Mouse (Mus musculus) stomach, embryonic 14.5 days (tissue): ENCODE results near the gene Ephb1. TPM values are rescaled to one million over a fixed set of nuclear protein-coding genes. Genes with fewer than 3 reads are reported as not detected.

ENCODE experiments used
- ATAC-seq: fragments of 200-750 bp; cut with Nextera tagmentation; 2 replicates; pipeline ENCODE4 v1.8.0; 2017; ENCODE audit warnings: low read depth, moderate TSS enrichment; ENCODE audit not compliant: insufficient number of reproducible peaks, insufficient read depth, low FRiP score
- H3K27ac ChIP-seq: fragments of 300-500 bp; sonication (generic); 2 replicates; pipeline ENCODE4 v1.5.1; 2014; ENCODE audit warnings: mild to moderate bottlenecking, low read length, moderate library complexity, mixed read lengths
- H3K27me3 ChIP-seq: fragments of 300-500 bp; sonication (generic); 2 replicates; pipeline ENCODE4 v1.6.1; 2014; ENCODE audit warnings: low read length, control low read depth, mixed read lengths; ENCODE audit not compliant: control insufficient read depth, insufficient read depth
- H3K36me3 ChIP-seq: fragments of 300-500 bp; sonication (generic); 2 replicates; pipeline ENCODE4 v1.6.1; 2014; ENCODE audit warnings: mild to moderate bottlenecking, control low read depth, low read length, moderate library complexity, mixed read lengths; ENCODE audit not compliant: control insufficient read depth, insufficient read depth
- H3K4me1 ChIP-seq: fragments of 300-500 bp; sonication (generic); 2 replicates; pipeline ENCODE4 v1.6.1; 2014; ENCODE audit warnings: low read length, control low read depth, mixed read lengths; ENCODE audit not compliant: control insufficient read depth, insufficient read depth
- H3K4me2 ChIP-seq: fragments of 300-500 bp; sonication (generic); replicated peaks from 2 replicates; pipeline ENCODE4 v1.6.1; 2014; ENCODE audit warnings: low read depth, low read length, control low read depth
- H3K4me3 ChIP-seq: fragments of 300-500 bp; sonication (generic); 2 replicates; pipeline ENCODE4 v1.5.1; 2014; ENCODE audit warnings: low read depth, low read length, control low read depth
- H3K9ac ChIP-seq: fragments of 300-500 bp; sonication (generic); replicated peaks from 2 replicates; pipeline ENCODE4 v1.6.1; 2014; ENCODE audit warnings: low read depth, mild to moderate bottlenecking, control low read depth, low read length, moderate library complexity, mixed read lengths
- H3K9me3 ChIP-seq: fragments of 300-500 bp; sonication (generic); 2 replicates; pipeline ENCODE4 v1.6.1; 2016; ENCODE audit warnings: low read depth, low read length, control low read depth; ENCODE audit not compliant: control insufficient read depth
- WGBS: fragments of 180-500 bp; shearing (Covaris S2); extraction: QIAGEN DNeasy Blood & Tissue Kit; methylation state at CpG from one replicate; pipeline ENCODE4 v1.1.7; 2014; 5-methylcytosine and 5-hydroxymethylcytosine counted together
- polyA plus RNA-seq: library from polyadenylated mRNA; unstranded; fragments of >200 nt; fragmentation: Nextera tagmentation; extraction: Ambion mirVana; gene quantifications from 2 replicates; pipeline ENCODE4 v1.2.1, GENCODE M21; 2014

Ephb1 gene
- polyA plus RNA-seq, 1 experiment from 2014 or later, result 7.8 TPM

DNA sequence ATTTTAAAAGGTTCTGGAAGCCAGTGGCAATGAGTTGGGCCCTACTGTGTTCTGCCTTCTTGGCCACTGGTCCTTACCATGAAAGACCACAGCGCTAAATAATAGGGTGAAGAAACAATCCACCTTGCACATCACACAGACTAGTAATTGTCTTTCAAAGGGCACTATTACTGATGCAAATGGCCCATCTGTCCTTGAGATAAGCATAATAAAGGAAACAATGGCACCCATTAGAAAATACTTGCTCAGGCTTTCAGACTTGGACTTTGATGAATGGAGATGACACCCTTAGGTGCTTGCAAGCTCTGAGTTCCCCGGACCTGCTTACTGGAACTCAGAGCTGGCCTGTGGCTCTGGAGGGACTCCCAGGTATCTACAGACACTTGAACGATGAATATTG is 149.0 kb downstream of the Ephb1 start:
- H3K27me3 ChIP-seq, result no peaks in the 10 kb centered on the region
- no peak overlapping the region for H3K27ac ChIP-seq
- no peak overlapping the region for H3K4me3 ChIP-seq
- WGBS, result 74% methylated on average over 3 of the region's 3 CpGs
- no peak overlapping the region for H3K4me2 ChIP-seq
- no peaks in the 10 kb centered on the region for H3K36me3 ChIP-seq
- ATAC-seq, result no peak
- H3K9ac ChIP-seq, result no peak overlapping the region
- H3K9me3 ChIP-seq, result no peaks in the 10 kb centered on the region
- no peaks in the 10 kb centered on the region for H3K4me1 ChIP-seq

DNA sequence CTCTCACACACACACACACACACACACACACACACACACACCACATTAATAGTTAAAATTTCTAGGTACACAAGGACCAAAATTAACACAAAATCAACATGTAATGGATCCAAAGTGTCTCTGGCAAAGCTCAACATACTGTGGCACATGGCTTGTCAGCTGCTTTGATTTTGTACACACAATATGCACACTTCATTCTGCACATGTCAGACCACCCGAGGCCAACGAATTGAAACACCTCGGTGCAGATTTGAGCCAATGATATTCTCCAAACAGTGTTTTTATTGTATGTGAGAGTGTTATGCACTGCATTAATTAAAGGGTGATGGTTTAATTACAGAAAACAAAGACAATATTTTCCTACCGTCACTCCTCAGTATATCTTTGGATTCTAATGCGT is 152.6 kb downstream of the Ephb1 start:
- no peak overlapping the region for H3K9ac ChIP-seq
- no peak overlapping the region for H3K4me3 ChIP-seq
- H3K4me2 ChIP-seq, result no peak overlapping the region
- no peaks in the 10 kb centered on the region for H3K36me3 ChIP-seq
- no peaks in the 10 kb centered on the region for H3K27me3 ChIP-seq
- 85% methylated on average over 5 of the region's 5 CpGs for WGBS
- H3K4me1 ChIP-seq, result no peaks in the 10 kb centered on the region
- H3K27ac ChIP-seq, result no peak overlapping the region
- no peaks in the 10 kb centered on the region for H3K9me3 ChIP-seq
- ATAC-seq, result no peak

GRCm38 (mm10) chr9:102196856-102197255 is 157.6 kb downstream of the Ephb1 start:
- ATAC-seq, result no peak
- Histone ChIP-seq H3K9ac (no peak overlapping the region), H3K27ac (no peak overlapping the region), H3K4me1 (no peaks in the 10 kb centered on the region), H3K4me2 (no peak overlapping the region), H3K4me3 (no peak overlapping the region), H3K9me3 (no peaks in the 10 kb centered on the region), H3K36me3 (no peaks in the 10 kb centered on the region), H3K27me3 (no peaks in the 10 kb centered on the region)
- WGBS, result 86% methylated on average over 6 of the region's 6 CpGs

DNA sequence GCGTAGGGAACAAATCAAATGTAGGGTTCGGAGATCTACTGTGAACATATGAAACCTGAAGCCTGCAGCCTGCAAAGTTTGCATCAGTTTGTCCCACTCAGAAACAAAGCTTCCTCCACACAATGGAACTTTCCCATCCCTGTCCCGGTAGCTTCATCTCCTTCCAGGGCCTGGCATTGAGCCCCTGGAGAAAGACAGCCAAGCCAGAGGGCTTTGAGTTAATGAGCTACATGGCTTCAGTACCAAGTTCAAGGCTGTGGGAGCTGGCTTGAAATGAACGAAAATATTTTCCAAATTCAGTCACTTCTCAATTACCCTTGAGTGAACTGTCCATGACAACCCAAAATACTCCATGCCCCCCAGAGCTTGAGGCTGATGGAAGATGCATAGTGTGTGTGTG is 160.4 kb downstream of the Ephb1 start:
- no peak for ATAC-seq
- Histone ChIP-seq H3K36me3 (no peaks in the 10 kb centered on the region), H3K4me2 (no peak overlapping the region), H3K4me3 (no peak overlapping the region), H3K9ac (no peak overlapping the region), H3K27me3 (no peaks in the 10 kb centered on the region), H3K4me1 (0 out of 2 replicates have a peak, but pooled peaks cover 3% of the 10 kb centered on the region), H3K9me3 (no peaks in the 10 kb centered on the region), H3K27ac (no peak overlapping the region)
- WGBS, result 77% methylated on average over 4 of the region's 4 CpGs

DNA sequence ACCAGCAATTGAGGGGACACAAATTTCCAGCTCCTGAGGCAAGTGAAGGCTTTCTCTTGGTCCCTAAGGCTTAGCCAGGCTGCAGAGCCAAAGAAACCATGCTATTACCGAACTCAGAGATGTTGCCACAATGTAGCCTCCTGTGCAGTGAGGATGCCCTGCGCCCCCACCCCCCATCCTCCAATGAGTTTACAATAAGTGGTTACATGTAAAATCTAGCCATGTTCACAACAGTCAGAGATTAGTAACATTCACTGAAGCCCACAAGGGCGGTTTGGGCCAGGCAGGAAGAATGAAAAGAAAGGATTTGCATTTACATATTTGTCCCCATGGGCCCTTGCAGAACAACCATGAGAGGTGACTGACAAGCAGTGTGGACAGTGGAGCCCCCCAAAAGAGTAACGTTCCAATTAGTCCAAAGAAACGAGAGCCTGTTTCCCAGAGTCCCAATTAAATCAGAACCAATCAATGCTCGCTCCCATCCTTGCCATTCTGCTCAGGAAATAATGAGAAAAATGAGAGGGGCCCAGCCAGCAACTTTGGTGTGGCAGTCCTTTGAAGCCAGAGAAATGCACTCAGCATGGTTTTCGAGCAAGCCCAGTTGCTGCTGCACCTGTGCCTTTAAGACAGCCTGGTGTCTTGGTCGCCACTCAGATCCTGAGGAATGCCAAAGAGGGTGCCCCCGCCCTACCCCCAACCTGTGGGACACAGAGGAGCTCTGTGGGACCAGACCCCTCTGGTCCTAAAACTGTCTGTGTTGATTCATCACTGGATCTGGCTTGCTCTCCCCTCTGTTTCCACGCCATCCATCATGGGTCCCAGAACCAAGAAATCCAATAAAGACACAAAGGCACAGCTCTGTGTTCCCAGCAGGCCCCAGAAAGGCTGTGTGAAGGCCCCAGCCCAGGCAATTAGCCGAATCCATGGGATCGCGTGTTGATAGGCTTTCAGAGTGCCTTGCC is 161.5 kb downstream of the Ephb1 start:
- H3K27ac ChIP-seq, result no peak overlapping the region
- 55% methylated on average over 13 of the region's 13 CpGs for WGBS
- ATAC-seq, result peak; percentile 21; the same call in 1 of the 2 replicates

DNA sequence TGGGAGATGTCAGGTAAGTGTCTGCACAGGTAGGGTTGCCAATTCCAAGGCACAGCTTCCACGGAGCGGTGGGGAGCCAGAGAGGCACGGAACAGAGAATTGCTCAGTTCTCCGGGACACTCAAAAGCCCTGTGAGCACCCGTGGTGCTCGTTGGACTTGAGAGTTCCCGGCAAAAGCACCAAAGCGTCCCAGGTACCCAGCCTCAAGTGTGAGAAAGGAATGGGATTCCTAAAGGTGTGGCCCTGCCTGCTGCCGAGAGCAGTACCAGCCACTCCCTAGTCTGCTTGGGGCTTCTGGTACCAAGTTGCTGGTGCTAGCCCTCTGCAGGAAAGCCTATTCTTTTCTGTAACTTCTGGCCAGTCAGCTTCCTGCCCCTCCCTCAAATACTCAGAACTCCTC is 164.4 kb downstream of the Ephb1 start:
- 78% methylated on average over 9 of the region's 9 CpGs for WGBS
- no peaks in the 10 kb centered on the region for H3K9me3 ChIP-seq
- H3K4me2 ChIP-seq, result no peak overlapping the region
- no peaks in the 10 kb centered on the region for H3K27me3 ChIP-seq
- ATAC-seq, result no peak
- no peaks in the 10 kb centered on the region for H3K36me3 ChIP-seq
- 0 out of 2 replicates have a peak, but pooled peaks cover 3% of the 10 kb centered on the region for H3K4me1 ChIP-seq
- no peak overlapping the region for H3K9ac ChIP-seq
- H3K4me3 ChIP-seq, result no peak overlapping the region
- no peak overlapping the region for H3K27ac ChIP-seq

More for the DNA sequence above, 161.5 kb downstream of the Ephb1 start:
- no peak overlapping the region for H3K4me3 ChIP-seq
- H3K4me2 ChIP-seq, result no peak overlapping the region
- no peaks in the 10 kb centered on the region for H3K36me3 ChIP-seq
- no peaks in the 10 kb centered on the region for H3K9me3 ChIP-seq
- H3K4me1 ChIP-seq, result 0 out of 2 replicates have a peak, but pooled peaks cover 3% of the 10 kb centered on the region
- no peaks in the 10 kb centered on the region for H3K27me3 ChIP-seq
- no peak overlapping the region for H3K9ac ChIP-seq

- Histone ChIP-seq H3K9ac (no peak overlapping the region), H3K27me3 (no peaks in the 10 kb centered on the region), H3K4me2 (no peak overlapping the region), H3K9me3 (no peaks in the 10 kb centered on the region), H3K4me3 (no peak overlapping the region), H3K27ac (no peak overlapping the region), H3K4me1 (0 out of 2 replicates have a peak, but pooled peaks cover 3% of the 10 kb centered on the region), H3K36me3 (no peaks in the 10 kb centered on the region)
- WGBS, result 43% methylated on average over 11 of the region's 11 CpGs
- peak; percentile 70; the same call in 1 of the 2 replicates for ATAC-seq
These were observed 165.1 kb downstream of the Ephb1 start for GRCm38 (mm10) chr9:102189406-102189805.

- no peak for ATAC-seq
- Histone ChIP-seq H3K4me1 (no peaks in the 10 kb centered on the region), H3K27me3 (no peaks in the 10 kb centered on the region), H3K9ac (no peak overlapping the region), H3K9me3 (no peaks in the 10 kb centered on the region), H3K4me3 (no peak overlapping the region), H3K27ac (no peak overlapping the region), H3K4me2 (no peak overlapping the region), H3K36me3 (no peaks in the 10 kb centered on the region)
- whole genome bisulfite sequencing, result 59% methylated on average over 22 of the region's 22 CpGs
These were observed 170.7 kb downstream of the Ephb1 start for GRCm38 (mm10) chr9:102183663-102184274.
